Comparison of ENCODE assay signal across 22 mouse cellular contexts in the genomic region with DNA sequence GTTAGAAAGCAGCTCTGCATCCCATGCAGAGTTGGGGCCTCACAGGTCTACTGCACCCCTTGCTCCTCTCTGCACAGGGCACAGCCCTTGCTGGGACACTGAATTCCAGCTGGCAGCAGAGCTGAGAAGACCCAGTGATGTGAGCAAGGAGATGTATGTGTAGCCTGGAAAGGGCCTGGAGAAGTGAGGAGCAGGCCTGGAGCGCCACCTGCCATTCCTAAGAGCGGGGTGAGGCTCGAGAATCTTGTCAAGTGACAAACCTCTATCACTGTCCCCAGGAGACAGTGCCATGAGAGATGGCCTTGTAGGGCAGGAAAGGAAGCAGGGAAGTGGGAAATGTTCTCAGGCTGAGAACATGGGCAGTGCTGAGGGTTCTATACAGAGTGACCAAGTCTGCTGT. TPM values are rescaled to one million over a fixed set of nuclear protein-coding genes. Genes with fewer than 3 reads are reported as not detected.
DNase-seq lines count a peak whose midpoint lies in the region; ATAC-seq and TF ChIP-seq lines count a peak whose summit lies in the region.
"Had no signal": no experiment of that assay in that cellular context is flagged by ENCODE, and none has a peak within 500 bp of the region (broad histone marks: within the 10 kb centered on the region; RNA-seq: fewer than 3 reads in every experiment).

No protein-coding gene starts in this region.

- H3K4me2 ChIP-seq in heart, embryonic 12.5 days = no peak overlapping the region
- H3K4me2 ChIP-seq: forebrain, embryonic 15.5 days; hindbrain, embryonic 14.5 days; limb, embryonic 13.5 days; neural tube, embryonic 13.5 days had no signal

- no peak overlapping the region for H3K27ac ChIP-seq in heart, embryonic 12.5 days (ENCODE audit: poor library complexity, severe bottlenecking)
- H3K27ac ChIP-seq in layer of hippocampus, adult 2 months = no peak overlapping the region
- H3K27ac ChIP-seq in small intestine, adult 2 months (ENCODE audit: insufficient read depth, low read depth, low read length) = no peak overlapping the region
- H3K27ac ChIP-seq: embryonic facial prominence, embryonic 10.5 days; forebrain, embryonic 15.5 days; hindbrain, embryonic 14.5 days; limb, embryonic 13.5 days; midbrain, embryonic 10.5 days; neural tube, embryonic 13.5 days had no signal

- ATAC-seq in heart, embryonic 12.5 days (ENCODE audit: insufficient number of reproducible peaks, low FRiP score) = 0 out of 2 replicates have a peak, but pooled peaks have one; percentile 25
- ATAC-seq in erythroid progenitor cell, adult 5-6 weeks (replicated peaks; ENCODE audit: low FRiP score, poor library complexity, severe bottlenecking) = no peak
- ATAC-seq: forebrain, embryonic 15.5 days had no signal

- H3K36me3 ChIP-seq in heart, embryonic 12.5 days = no peaks in the 10 kb centered on the region
- H3K36me3 ChIP-seq in small intestine, adult 2 months (ENCODE audit: control insufficient read depth, insufficient read depth, low read length) = no peaks in the 10 kb centered on the region
- H3K36me3 ChIP-seq: embryonic facial prominence, embryonic 10.5 days; forebrain, embryonic 15.5 days; limb, embryonic 13.5 days; midbrain, embryonic 10.5 days; neural tube, embryonic 13.5 days had no signal

- no peak overlapping the region for H3K4me3 ChIP-seq in heart, embryonic 12.5 days
- H3K4me3 ChIP-seq in layer of hippocampus, adult 2 months = no peak overlapping the region
- no peak overlapping the region for H3K4me3 ChIP-seq in small intestine, adult 2 months (ENCODE audit: low read depth, low read length)
- H3K4me3 ChIP-seq: embryonic facial prominence, embryonic 10.5 days; erythroblast, embryonic 14.5 days; forebrain, embryonic 15.5 days; limb, embryonic 13.5 days; midbrain, embryonic 10.5 days; neural tube, embryonic 13.5 days had no signal

- no peak for DNase-seq in heart, adult 11 months
- DNase-seq in layer of hippocampus, adult 2 months (ENCODE audit: low spot score in 2 of 2) = no peak
- DNase-seq in layer of hippocampus, postnatal 14 days (ENCODE audit: low spot score in 2 of 2) = no peak
- peak; percentile 17 for DNase-seq in lung, postnatal 14 days
- no peak for DNase-seq in lung, postnatal 10 days
- DNase-seq: B cell, adult 2 months; cerebellum, postnatal 25 days; heart, adult 18-20 months; heart, postnatal 10 days; lung, postnatal 4 days; right cerebral cortex, postnatal 14 days; thymus, postnatal 25 days had no signal

- no peak overlapping the region for H3K9ac ChIP-seq in heart, embryonic 12.5 days
- H3K9ac ChIP-seq: forebrain, embryonic 15.5 days; hindbrain, embryonic 14.5 days; limb, embryonic 13.5 days; neural tube, embryonic 13.5 days had no signal

- TF ChIP-seq CTCF in layer of hippocampus, adult 2 months (conservative IDR thresholded peaks at IDR 0.05) = peak; percentile 60
- peak; percentile 23; the same call in 1 of the 2 replicates for TF ChIP-seq CTCF in small intestine, adult 2 months (IDR thresholded peaks at IDR 0.05; ENCODE audit: extremely low read depth, insufficient read length, insufficient replicate concordance, low read depth, low read length)

- no peak for TF ChIP-seq POLR2A in small intestine, adult 2 months (IDR thresholded peaks at IDR 0.05; ENCODE audit: low read depth, low read length)

- WGBS in heart, embryonic 12.5 days = 55% methylated on average over 3 of the region's 3 CpGs
- 63% methylated on average over 3 of the region's 3 CpGs for WGBS in small intestine, adult 2 months

- 0 out of 2 replicates have a peak, but pooled peaks cover 3% of the 10 kb centered on the region for H3K27me3 ChIP-seq in heart, embryonic 12.5 days (replicated peaks)
- H3K27me3 ChIP-seq in small intestine, adult 2 months (ENCODE audit: control insufficient read depth, insufficient read depth, low read length) = no peaks in the 10 kb centered on the region
- H3K27me3 ChIP-seq: forebrain, embryonic 15.5 days; neural tube, embryonic 13.5 days had no signal

- no peaks in the 10 kb centered on the region for H3K9me3 ChIP-seq in heart, embryonic 12.5 days (replicated peaks)
- H3K9me3 ChIP-seq: embryonic facial prominence, embryonic 10.5 days; forebrain, embryonic 15.5 days; midbrain, embryonic 10.5 days; neural tube, embryonic 13.5 days had no signal

- H3K4me1 ChIP-seq in heart, embryonic 12.5 days (replicated peaks) = no peaks in the 10 kb centered on the region
- H3K4me1 ChIP-seq in small intestine, adult 2 months (ENCODE audit: control insufficient read depth, insufficient read depth, insufficient read length, low read length) = peaks cover 8% of the 10 kb centered on the region; the same call in 1 of the 2 replicates
- H3K4me1 ChIP-seq: forebrain, embryonic 15.5 days; limb, embryonic 13.5 days; neural tube, embryonic 13.5 days had no signal

RNA-seq across cellular contexts. Expression of a gene that starts 59.6 kb away (rescaled TPM):
- 55.1 and 55.3 TPM in 2 replicates for polyA plus RNA-seq in heart, embryonic 12.5 days (2016; fragmentation: Nextera tagmentation; extraction: Ambion mirVana)
- total RNA-seq in layer of hippocampus, adult 2 months (2021) = 10 to 100 TPM; 75.8 to 76.3 TPM
- total RNA-seq in layer of hippocampus, postnatal 14 days (2021) = 10 to 100 TPM; 85.0 to 91.1 TPM
- polyA plus RNA-seq in small intestine, adult 2 months (2012; rRNA removed) = 2.7 and 4.5 TPM in 2 replicates
- total RNA-seq in erythroid progenitor cell, adult 5-6 weeks (2015; ENCODE audit: low replicate concordance) = 0.84 and 7.2 TPM in 2 replicates
- total RNA-seq in erythroid progenitor cell, adult 5-6 weeks (2017; ENCODE audit: low replicate concordance) = 0.39 and 0.61 TPM in 2 replicates

Comparison
In these comparisons a context has a peak if more than half of its experiments do, and no peak if none do; other contexts are left out.
1. RNA of a gene that starts 59.6 kb away (total RNA-seq): 85.0 to 91.1 TPM in layer of hippocampus, postnatal 14 days and 75.8 to 76.3 TPM in layer of hippocampus, adult 2 months; 0.39 to 7.2 TPM in erythroid progenitor cell, adult 5-6 weeks; every median in the first group is over 4 times any median in the second.